Mouse (Mus musculus) small intestine, adult 2 months (tissue): ENCODE data around the gene B3gntl1.

Source experiments
- CTCF ChIP-seq: fragments of 200-500 bp; IDR thresholded peaks from 2 replicates; pipeline ENCODE4 v1.5.1; 2012; ENCODE audit warnings: low read depth, mild to moderate bottlenecking, control low read depth, inconsistent platforms, low read length, moderate library complexity, mixed read lengths; ENCODE audit not compliant: insufficient replicate concordance, insufficient read length; ENCODE audit errors: extremely low read depth
- POLR2A ChIP-seq: fragments of 200-500 bp; IDR thresholded peaks from 2 replicates; pipeline ENCODE4 v1.6.1; 2012; ENCODE audit warnings: low read depth, mild to moderate bottlenecking, control low read depth, inconsistent platforms, low read length, moderate library complexity

GRCm38 (mm10) chr11:121676836-121677235, 3.9 kb upstream of the B3gntl1 start:
- TF ChIP-seq CTCF (no peak), POLR2A (no peak)
